Mouse (Mus musculus) hindbrain, embryonic 11.5 days (tissue): ENCODE results near the gene Cirbp. TPM values are rescaled to one million over a fixed set of nuclear protein-coding genes. Genes with fewer than 3 reads are reported as not detected.

Experiments
- ATAC-seq: fragments of 200-750 bp; cut with Nextera tagmentation; 2 replicates; pipeline ENCODE4 v1.8.0; 2017; ENCODE audit warnings: mild to moderate bottlenecking, moderate TSS enrichment, moderate library complexity; ENCODE audit not compliant: low FRiP score
- DNase-seq: peaks from one replicate; pipeline ENCODE4 v3.0.0-alpha.2; 2015; ENCODE audit warnings: low spot score
- H3K27ac ChIP-seq: fragments of 300-500 bp; sonication (generic); 2 replicates; pipeline ENCODE4 v1.5.1; 2014; ENCODE audit warnings: mild to moderate bottlenecking, low read depth, low read length
- H3K27me3 ChIP-seq: fragments of 300-500 bp; sonication (generic); 2 replicates; pipeline ENCODE4 v1.6.1; 2014; ENCODE audit warnings: mild to moderate bottlenecking, low read length, moderate library complexity, mixed read lengths; ENCODE audit not compliant: control insufficient read depth, insufficient read depth
- H3K36me3 ChIP-seq: fragments of 300-500 bp; sonication (generic); 2 replicates; pipeline ENCODE4 v1.6.1; 2014; ENCODE audit warnings: mild to moderate bottlenecking, low read length, moderate library complexity, mixed read lengths; ENCODE audit not compliant: control insufficient read depth, insufficient read depth
- H3K4me1 ChIP-seq: fragments of 300-500 bp; sonication (generic); replicated peaks from 2 replicates; pipeline ENCODE4 v1.6.1; 2014; ENCODE audit warnings: low read length, mixed read lengths; ENCODE audit not compliant: control insufficient read depth, insufficient read depth
- H3K4me2 ChIP-seq: fragments of 300-500 bp; sonication (generic); replicated peaks from 2 replicates; pipeline ENCODE4 v1.6.1; 2014; ENCODE audit warnings: mild to moderate bottlenecking, low read depth, low read length
- H3K4me3 ChIP-seq: fragments of 300-500 bp; sonication (generic); 2 replicates; pipeline ENCODE4 v1.5.1; 2014; ENCODE audit warnings: low read depth, low read length
- H3K9ac ChIP-seq: fragments of 300-500 bp; sonication (generic); 2 replicates; pipeline ENCODE4 v1.6.1; 2014; ENCODE audit warnings: low read depth, low read length
- H3K9me3 ChIP-seq: fragments of 300-500 bp; sonication (generic); 2 replicates; pipeline ENCODE4 v1.6.1; 2016; ENCODE audit warnings: low read length; ENCODE audit not compliant: control insufficient read depth
- WGBS: fragments of 180-500 bp; shearing (Covaris S2); extraction: QIAGEN DNeasy Blood & Tissue Kit; methylation state at CpG from one replicate; pipeline ENCODE4 v1.1.7; 2014; 5-methylcytosine and 5-hydroxymethylcytosine counted together
- polyA plus RNA-seq: library from polyadenylated mRNA; unstranded; fragments of >200 nt; fragmentation: Nextera tagmentation; extraction: Ambion mirVana; gene quantifications from 2 replicates; pipeline ENCODE4 v1.2.1, GENCODE M21; 2014

Cirbp gene
- polyA plus RNA-seq, 1 experiment from 2014 or later, result 83.4 TPM

GRCm38 (mm10) chr10:80127920-80128319, 37.9 kb upstream of the Cirbp start:
- Histone ChIP-seq H3K4me3 (no peak overlapping the region), H3K27me3 (no peaks in the 10 kb centered on the region; the same call in 1 of the 2 replicates)
- DNase-seq, result no peak

GRCm38 (mm10) chr10:80129846-80130245, 35.9 kb upstream of the Cirbp start:
- DNase-seq (no peak), ATAC-seq (no peak)
- peaks cover 2% of the 10 kb centered on the region; the same call in 1 of the 2 replicates for H3K27me3 ChIP-seq
- H3K4me2 ChIP-seq, result no peak overlapping the region
- H3K9me3 ChIP-seq, result no peaks in the 10 kb centered on the region
- peaks cover 25% of the 10 kb centered on the region for H3K36me3 ChIP-seq
- peaks cover 11% of the 10 kb centered on the region for H3K4me1 ChIP-seq
- H3K4me3 ChIP-seq, result no peak overlapping the region
- no peak overlapping the region for H3K9ac ChIP-seq
- no peak overlapping the region for H3K27ac ChIP-seq
- WGBS, result 92% methylated on average over 9 of the region's 9 CpGs

More at GRCm38 (mm10) chr10:80127920-80128319, 37.9 kb upstream of the Cirbp start:
- H3K4me1 ChIP-seq, result peaks cover 11% of the 10 kb centered on the region
- no peaks in the 10 kb centered on the region for H3K9me3 ChIP-seq
- H3K36me3 ChIP-seq, result peaks cover 27% of the 10 kb centered on the region
- ATAC-seq, result no peak
- 93% methylated on average over 8 of the region's 8 CpGs for WGBS
- H3K27ac ChIP-seq, result no peak overlapping the region
- H3K4me2 ChIP-seq, result no peak overlapping the region
- no peak overlapping the region for H3K9ac ChIP-seq

GRCm38 (mm10) chr10:80130403-80131031, 35.3 kb upstream of the Cirbp start:
- Histone ChIP-seq H3K9me3 (no peaks in the 10 kb centered on the region), H3K4me2 (peak overlapping the region; percentile 8; the same call in 1 of the 2 replicates), H3K4me3 (no peak overlapping the region), H3K36me3 (peaks cover 19% of the 10 kb centered on the region), H3K4me1 (peaks cover 11% of the 10 kb centered on the region), H3K27me3 (peaks cover 4% of the 10 kb centered on the region; the same call in 1 of the 2 replicates), H3K27ac (no peak overlapping the region), H3K9ac (no peak overlapping the region)
- ATAC-seq (no peak), DNase-seq (peak; percentile 17)
- WGBS, result 83% methylated on average over 18 of the region's 18 CpGs

GRCm38 (mm10) chr10:80131316-80131951, 34.4 kb upstream of the Cirbp start:
- ATAC-seq (peak; percentile 56), DNase-seq (peak; percentile 71)
- Histone ChIP-seq H3K9ac (no peak overlapping the region), H3K27ac (no peak overlapping the region; the same call in 1 of the 2 replicates), H3K9me3 (no peaks in the 10 kb centered on the region), H3K4me2 (peak overlapping the region; percentile 8; the same call in 1 of the 2 replicates), H3K36me3 (peaks cover 12% of the 10 kb centered on the region), H3K4me3 (no peak overlapping the region), H3K27me3 (peaks cover 11% of the 10 kb centered on the region; the same call in 1 of the 2 replicates), H3K4me1 (peaks cover 11% of the 10 kb centered on the region)
- WGBS, result 15% methylated on average over 46 of the region's 55 CpGs

- no peak overlapping the region for H3K4me3 ChIP-seq
- WGBS, result 26% methylated on average over 27 of the region's 27 CpGs
- H3K27me3 ChIP-seq, result peaks cover 15% of the 10 kb centered on the region
- DNase-seq (peak; percentile 53), ATAC-seq (peak; percentile 25; the same call in 1 of the 2 replicates)
- peaks cover 11% of the 10 kb centered on the region for H3K36me3 ChIP-seq
- H3K4me2 ChIP-seq, result no peak overlapping the region; the same call in 1 of the 2 replicates
- no peak overlapping the region; the same call in 1 of the 2 replicates for H3K27ac ChIP-seq
- H3K4me1 ChIP-seq, result peaks cover 16% of the 10 kb centered on the region
- H3K9me3 ChIP-seq, result no peaks in the 10 kb centered on the region
- no peak overlapping the region for H3K9ac ChIP-seq
Measured at GRCm38 (mm10) chr10:80131952-80132350, 33.8 kb upstream of the Cirbp start.

- Histone ChIP-seq H3K4me1 (peaks cover 23% of the 10 kb centered on the region), H3K9me3 (no peaks in the 10 kb centered on the region), H3K4me3 (no peak overlapping the region), H3K36me3 (peaks cover 11% of the 10 kb centered on the region), H3K27ac (no peak overlapping the region), H3K9ac (no peak overlapping the region), H3K4me2 (no peak overlapping the region), H3K27me3 (peaks cover 21% of the 10 kb centered on the region)
- DNase-seq (no peak), ATAC-seq (no peak)
- WGBS, result 83% methylated on average over 8 of the region's 8 CpGs
Measured at GRCm38 (mm10) chr10:80133226-80133849, 32.4 kb upstream of the Cirbp start.

GRCm38 (mm10) chr10:80134421-80134820, 31.4 kb upstream of the Cirbp start:
- Histone ChIP-seq H3K27me3 (peaks cover 22% of the 10 kb centered on the region), H3K4me1 (peaks cover 30% of the 10 kb centered on the region), H3K27ac (no peak overlapping the region), H3K36me3 (peaks cover 7% of the 10 kb centered on the region), H3K9me3 (no peaks in the 10 kb centered on the region), H3K9ac (no peak overlapping the region), H3K4me3 (no peak overlapping the region), H3K4me2 (no peak overlapping the region)
- WGBS, result 90% methylated on average over 9 of the region's 9 CpGs
- no peak for DNase-seq
- ATAC-seq, result no peak

- Histone ChIP-seq H3K36me3 (peaks cover 6% of the 10 kb centered on the region), H3K27ac (no peak overlapping the region), H3K4me3 (no peak overlapping the region), H3K9me3 (no peaks in the 10 kb centered on the region), H3K4me2 (no peak overlapping the region), H3K9ac (no peak overlapping the region), H3K4me1 (peaks cover 30% of the 10 kb centered on the region), H3K27me3 (peaks cover 23% of the 10 kb centered on the region)
- no peak for ATAC-seq
- DNase-seq, result no peak
- WGBS, result 89% methylated on average over 10 of the region's 10 CpGs
Measured at GRCm38 (mm10) chr10:80135161-80135560, 30.6 kb upstream of the Cirbp start.
